Mouse (Mus musculus) pancreas, adult 10 weeks (tissue): ENCODE data around the gene Olfr137. TPM values are rescaled to one million over a fixed set of nuclear protein-coding genes. Genes with fewer than 3 reads are reported as not detected.

Experiments used
- polyA plus RNA-seq: library from polyadenylated mRNA; stranded (reverse); fragments of 350-450 nt; fragmentation: Illumina TruSeq; extraction: RNeasy Lipid Tissue Mini Kit (QIAGEN cat#74804); gene quantifications from one replicate; pipeline ENCODE4 v1.2.3, GENCODE M21; 2015; ENCODE audit warnings: low read depth, low replicate concordance; ENCODE audit not compliant: insufficient read depth

Gene Olfr137
- polyA plus RNA-seq: not detected

GRCm38 (mm10) chr17:38307470-38307869 is at the start of gene Olfr137:
TSS of gene Olfr137 (minus strand) at chr17:38307570.

GRCm38 (mm10) chr17:38329531-38329930 is 22.2 kb upstream of the Olfr137 start, which contains the start of gene Olfr136:
TSS of gene Olfr136 (plus strand) at chr17:38329831.

DNA sequence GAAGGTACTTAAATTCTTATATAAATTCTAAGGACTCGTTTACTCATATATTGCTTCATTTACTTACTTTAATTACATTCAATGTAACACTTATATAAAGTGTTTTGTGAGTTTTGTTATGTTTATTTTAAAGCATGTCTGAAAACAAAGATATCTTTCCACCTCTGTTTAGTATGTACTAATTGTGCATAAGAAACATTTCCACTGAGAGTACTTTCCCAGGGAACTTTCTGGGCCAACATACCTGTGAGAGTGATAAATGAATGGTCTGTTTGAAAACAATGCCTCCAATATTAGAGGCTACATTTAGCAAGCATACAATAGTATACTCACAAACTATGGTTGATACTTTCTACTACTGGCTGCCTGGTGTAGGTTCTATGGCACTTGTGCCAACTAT is 46.6 kb downstream of the Olfr137 start, which contains the start of gene Olfr138:
Gene Olfr138 (plus strand): TSS at position 301 of the 400 bp plus-strand sequence.

Other genes starting within 250 kb of the Olfr137 start
- gene Olfr129, start 247.5 kb downstream of the Olfr137 start, polyA plus RNA-seq: not detected
- not detected for gene Olfr130, start 243.6 kb downstream of the Olfr137 start, polyA plus RNA-seq
- not detected for gene Olfr131, start 218.9 kb downstream of the Olfr137 start, polyA plus RNA-seq
- not detected for gene Olfr132, start 173.0 kb downstream of the Olfr137 start, polyA plus RNA-seq
- not detected for gene Olfr133, start 162.3 kb downstream of the Olfr137 start, polyA plus RNA-seq
- gene Olfr134, start 136.2 kb downstream of the Olfr137 start, polyA plus RNA-seq: not detected
- gene Olfr135, start 103.2 kb downstream of the Olfr137 start, polyA plus RNA-seq: not detected
- gene Olfr138, start 46.5 kb downstream of the Olfr137 start, polyA plus RNA-seq: not detected
- gene Olfr136, start 22.3 kb upstream of the Olfr137 start, polyA plus RNA-seq: not detected
- gene Esp36, start 112.6 kb upstream of the Olfr137 start, polyA plus RNA-seq: not detected
- not detected for gene Esp34, start 246.6 kb upstream of the Olfr137 start, polyA plus RNA-seq